Comparison of ENCODE assay signal across 8 mouse cellular contexts in genomic region chrX:7574087-7574884, GRCm38 (mm10). TPM values are rescaled to one million over a fixed set of nuclear protein-coding genes. Genes with fewer than 3 reads are reported as not detected.
A peak's percentile ranks its signal among the peaks of the same experiment; 100 is the strongest.
DNase-seq lines count a peak whose midpoint lies in the region; ATAC-seq and TF ChIP-seq lines count a peak whose summit lies in the region.

Gene Ppp1r3f, minus strand, starts transcription at chrX:7574283.

- peak; percentile 98 for ATAC-seq in heart, embryonic 11.5 days (replicated peaks; ENCODE audit: insufficient number of reproducible peaks, low FRiP score, low TSS enrichment)
- peak; percentile 99 for ATAC-seq in kidney, embryonic 16.5 days (ENCODE audit: low FRiP score, low TSS enrichment)

- TF ChIP-seq CTCF in C2C12 (IDR thresholded peaks at IDR 0.05; ENCODE audit: control insufficient read depth, insufficient read depth, insufficient read length): no peak
- TF ChIP-seq CTCF in brain, embryonic 14.5 days (IDR thresholded peaks at IDR 0.05; ENCODE audit: borderline replicate concordance, extremely low read depth, insufficient read depth, insufficient read length): no peak
- TF ChIP-seq CTCF in liver, adult 2 months (IDR thresholded peaks at IDR 0.05; ENCODE audit: low read depth, low read length): no peak

- peaks cover 10% of the 10 kb centered on the region for H3K9me3 ChIP-seq in erythroblast, embryonic 14.5 days (ENCODE audit: control insufficient read depth, low read length)
- no peaks in the 10 kb centered on the region for H3K9me3 ChIP-seq in heart, embryonic 11.5 days (replicated peaks; ENCODE audit: control insufficient read depth, low read length)
- no peaks in the 10 kb centered on the region; the same call in 1 of the 2 replicates for H3K9me3 ChIP-seq in kidney, embryonic 16.5 days (ENCODE audit: low read length)

- H3K79me2 ChIP-seq in C2C12 (ENCODE audit: control insufficient read depth, insufficient read depth): peaks cover 27% of the 10 kb centered on the region
- H3K79me2 ChIP-seq in liver, adult 2 months (ENCODE audit: control insufficient read depth, insufficient read depth, low read length): no peaks in the 10 kb centered on the region
- H3K79me2 ChIP-seq in myocyte (ENCODE audit: control insufficient read depth, insufficient read depth): peaks cover 13% of the 10 kb centered on the region

- peaks cover 6% of the 10 kb centered on the region for H3K79me3 ChIP-seq in C2C12 (ENCODE audit: low read depth)

- H3K4me3 ChIP-seq in C2C12 (ENCODE audit: insufficient read depth, poor library complexity, severe bottlenecking) (peak within 1 kb of the TSS; percentile 38), myocyte (peak within 1 kb of the TSS; percentile 34)
- H3K4me3 ChIP-seq in erythroblast, embryonic 14.5 days (replicated peaks): peak within 1 kb of the TSS; percentile 81
- peak within 1 kb of the TSS; percentile 54 for H3K4me3 ChIP-seq in heart, embryonic 11.5 days (ENCODE audit: low read depth, low read length)
- H3K4me3 ChIP-seq in kidney, embryonic 16.5 days (ENCODE audit: low read length): peak within 1 kb of the TSS; percentile 61
- peak within 1 kb of the TSS; percentile 68 for H3K4me3 ChIP-seq in liver, adult 2 months (ENCODE audit: insufficient read depth, low read depth, low read length)

- H3ac ChIP-seq in C2C12 (ENCODE audit: control insufficient read depth, insufficient read length, low read depth) (peak within 1 kb of the TSS; percentile 92), myocyte (ENCODE audit: control insufficient read depth, insufficient read length) (peak within 1 kb of the TSS; percentile 39)

- no peaks in the 10 kb centered on the region for H3K36me3 ChIP-seq in C2C12 (ENCODE audit: control insufficient read depth, insufficient read depth)
- no peaks in the 10 kb centered on the region; the same call in 1 of the 2 replicates for H3K36me3 ChIP-seq in erythroblast, embryonic 14.5 days (ENCODE audit: control insufficient read depth)
- H3K36me3 ChIP-seq in heart, embryonic 11.5 days (ENCODE audit: control insufficient read depth, insufficient read depth, low read length): no peaks in the 10 kb centered on the region
- no peaks in the 10 kb centered on the region for H3K36me3 ChIP-seq in kidney, embryonic 16.5 days (ENCODE audit: insufficient read depth, low read length)
- H3K36me3 ChIP-seq in liver, adult 2 months (ENCODE audit: control insufficient read depth, insufficient read depth, low read length): no peaks in the 10 kb centered on the region
- H3K36me3 ChIP-seq in myocyte (ENCODE audit: control insufficient read depth, insufficient read depth): no peaks in the 10 kb centered on the region
- H3K36me3 ChIP-seq in splenic B cell, adult 2 months (ENCODE audit: control insufficient read depth, insufficient read depth, low read length, poor library complexity, severe bottlenecking): no peaks in the 10 kb centered on the region

- 16% methylated on average over 52 of the region's 65 CpGs for WGBS in heart, embryonic 11.5 days (ENCODE audit: insufficient replicate concordance)
- 20% methylated on average over 42 of the region's 65 CpGs for WGBS in kidney, embryonic 16.5 days
- 3% methylated on average over 64 of the region's 65 CpGs for WGBS in liver, adult 2 months

- peaks cover 43% of the 10 kb centered on the region for H3K4me1 ChIP-seq in erythroblast, embryonic 14.5 days (ENCODE audit: control insufficient read depth)
- peaks cover 6% of the 10 kb centered on the region; the same call in 1 of the 2 replicates for H3K4me1 ChIP-seq in heart, embryonic 11.5 days (ENCODE audit: control insufficient read depth, insufficient read depth, low read length)
- H3K4me1 ChIP-seq in kidney, embryonic 16.5 days (ENCODE audit: insufficient read depth, low read length): peaks cover 24% of the 10 kb centered on the region
- peaks cover 11% of the 10 kb centered on the region for H3K4me1 ChIP-seq in liver, adult 2 months (ENCODE audit: control insufficient read depth, insufficient read depth, low read length)

- peak; percentile 99 for DNase-seq in brain, embryonic 14.5 days (ENCODE audit: low read depth)
- DNase-seq in liver, adult 2 months (ENCODE audit: extremely low read depth, low read depth, low spot score): peak; percentile 89
- peak; percentile 96 for DNase-seq in splenic B cell, adult 2 months (ENCODE audit: low read depth, low spot score)

- H3K9ac ChIP-seq in heart, embryonic 11.5 days (ENCODE audit: low read depth, low read length): peak within 1 kb of the TSS; percentile 71
- peak within 1 kb of the TSS; percentile 82 for H3K9ac ChIP-seq in kidney, embryonic 16.5 days (replicated peaks; ENCODE audit: low read length)
- peak within 1 kb of the TSS; percentile 83 for H3K9ac ChIP-seq in liver, adult 2 months (ENCODE audit: low read depth, low read length)

- no peaks in the 10 kb centered on the region for H3K27me3 ChIP-seq in C2C12 (ENCODE audit: control insufficient read depth, insufficient read depth, insufficient read length)
- peaks cover 3% of the 10 kb centered on the region for H3K27me3 ChIP-seq in erythroblast, embryonic 14.5 days (ENCODE audit: control insufficient read depth)
- no peaks in the 10 kb centered on the region for H3K27me3 ChIP-seq in heart, embryonic 11.5 days (ENCODE audit: control insufficient read depth, insufficient read depth, low read length)
- no peaks in the 10 kb centered on the region for H3K27me3 ChIP-seq in kidney, embryonic 16.5 days (ENCODE audit: insufficient read depth, low read length)
- H3K27me3 ChIP-seq in liver, adult 2 months (ENCODE audit: control insufficient read depth, insufficient read depth, low read length): no peaks in the 10 kb centered on the region
- no peaks in the 10 kb centered on the region for H3K27me3 ChIP-seq in myocyte (ENCODE audit: control insufficient read depth, insufficient read depth, insufficient read length)
- no peaks in the 10 kb centered on the region for H3K27me3 ChIP-seq in splenic B cell, adult 2 months (ENCODE audit: control insufficient read depth, insufficient read depth, low read length, poor library complexity, severe bottlenecking)

- H3K4me2 ChIP-seq in heart, embryonic 11.5 days: peak within 1 kb of the TSS; percentile 69
- peak within 1 kb of the TSS; percentile 67 for H3K4me2 ChIP-seq in kidney, embryonic 16.5 days (replicated peaks; ENCODE audit: low read depth, low read length)
- peak within 1 kb of the TSS; percentile 65 for H3K4me2 ChIP-seq in myocyte (ENCODE audit: low read depth)

- H3K27ac ChIP-seq in heart, embryonic 11.5 days (ENCODE audit: low read depth, low read length): peak within 1 kb of the TSS; percentile 78
- H3K27ac ChIP-seq in kidney, embryonic 16.5 days (ENCODE audit: low read length): peak within 1 kb of the TSS; percentile 73
- H3K27ac ChIP-seq in liver, adult 2 months (replicated peaks; ENCODE audit: insufficient read depth, low read depth, low read length): peak within 1 kb of the TSS; percentile 72

- TF ChIP-seq POLR2A in brain, embryonic 14.5 days (IDR thresholded peaks at IDR 0.05; ENCODE audit: borderline replicate concordance, extremely low read depth, insufficient read depth, insufficient read length, poor library complexity, severe bottlenecking): peak; percentile 84
- no peak for TF ChIP-seq POLR2A in liver, adult 2 months (IDR thresholded peaks at IDR 0.05; ENCODE audit: extremely low read depth, insufficient read depth, low read length)
- TF ChIP-seq POLR2A in myocyte (IDR thresholded peaks at IDR 0.05; ENCODE audit: insufficient read length, low read depth): peak; percentile 67

TF ChIP-seq in C2C12, 6 proteins besides CTCF, POLR2A, EP300 and RAD21:
- no peak for TF ChIP-seq USF1 (IDR thresholded peaks at IDR 0.05; ENCODE audit: low read depth)
- TF ChIP-seq FOSL1 (IDR thresholded peaks at IDR 0.05; ENCODE audit: insufficient read depth, low read length, poor library complexity, severe bottlenecking): no peak
- no peak for TF ChIP-seq MAX (IDR thresholded peaks at IDR 0.05)
- no peak for TF ChIP-seq MYOG (IDR thresholded peaks at IDR 0.05; ENCODE audit: control insufficient read depth, extremely low read depth, insufficient read length)
- TF ChIP-seq CEBPB (IDR thresholded peaks at IDR 0.05; ENCODE audit: low read depth): no peak

TF ChIP-seq in myocyte, 11 proteins besides CTCF, POLR2A, EP300 and RAD21:
- TF ChIP-seq MYOD1 (IDR thresholded peaks at IDR 0.05; ENCODE audit: control insufficient read depth in 1 of 3, insufficient read length in 2 of 3, low read depth in 2 of 3) (no peak), POLR2AphosphoS2 (IDR thresholded peaks at IDR 0.05; ENCODE audit: insufficient read length, low read depth) (peak; percentile 48), TCF3 (IDR thresholded peaks at IDR 0.05; ENCODE audit: insufficient read length, low read depth) (no peak), TCF12 (IDR thresholded peaks at IDR 0.05; ENCODE audit: insufficient read depth, poor library complexity, severe bottlenecking) (no peak)

RNA-seq across cellular contexts. Expression of gene Ppp1r3f, which starts in this region (rescaled TPM):
- polyA plus RNA-seq in C2C12 (2012; fragmentation: generic; extraction: Trizol) (3.3 TPM), myocyte (2012; fragmentation: generic; extraction: Trizol) (3.1 TPM)
- 9.6 and 9.8 TPM in 2 replicates for polyA plus RNA-seq in brain, embryonic 14.5 days (2012; rRNA removed)
- 0.05 and 0.10 TPM in 2 replicates for polyA plus RNA-seq in erythroblast, embryonic 14.5 days (2012)
- polyA plus RNA-seq in heart, embryonic 11.5 days (2014; fragmentation: Nextera tagmentation; extraction: Ambion mirVana): 1.1 and 1.6 TPM in 2 replicates
- polyA plus RNA-seq in kidney, embryonic 16.5 days (2015; fragmentation: Nextera tagmentation; extraction: Ambion mirVana): 1.9 and 2.2 TPM in 2 replicates
- total RNA-seq in liver, adult 2 months (2014; rRNA removed): 0.74 and 0.81 TPM in 2 replicates
- 0.50 and 0.80 TPM in 2 replicates for polyA plus RNA-seq in liver, adult 2 months (2012; rRNA removed)

Comparison
In these comparisons a context has a peak if more than half of its experiments do, and no peak if none do; other contexts are left out.
1. Peak in every context shown above with its lines: DNase-seq, ATAC-seq, H3K4me3 ChIP-seq and H3K27ac ChIP-seq.
2. Peak in DNase-seq, H3K4me3 ChIP-seq, H3K27ac ChIP-seq and H3K9ac ChIP-seq in liver, adult 2 months; RNA of the gene not detected or under 1 TPM.